ENCODE assay signal across 30 mouse cellular contexts in the genomic region with DNA sequence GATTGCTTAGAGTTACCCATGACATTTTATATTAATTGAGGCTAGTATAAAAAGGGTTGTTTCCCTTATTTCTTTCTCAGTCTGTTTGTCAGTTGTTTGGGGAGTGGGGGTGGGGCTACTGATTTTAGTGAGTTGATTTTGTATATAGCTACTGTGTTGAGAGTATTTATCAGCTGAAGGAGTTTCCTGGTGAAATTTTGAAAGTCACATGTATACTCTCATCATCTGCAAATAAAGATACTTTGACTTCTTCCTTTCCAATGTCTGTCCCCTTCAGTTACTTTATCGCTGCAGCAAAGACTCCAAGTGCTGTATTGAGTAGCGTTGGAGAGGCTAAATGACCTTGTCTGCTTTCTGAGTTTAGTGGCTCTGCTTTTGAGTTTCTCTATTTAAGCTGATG.
"Had no signal": no experiment of that assay in that cellular context is flagged by ENCODE, and none has a peak within 500 bp of the region (broad histone marks: within the 10 kb centered on the region; RNA-seq: fewer than 3 reads in every experiment).

No protein-coding gene starts in this region.

- DNase-seq: heart, postnatal 10 days; heart, postnatal 14 days; heart, postnatal 36 days; heart, postnatal 4 days; kidney, adult 11 months; kidney, adult 18-20 months; kidney, adult 2 months; kidney, adult 8-10 months; kidney, adult 9 months; kidney, postnatal 10 days; kidney, postnatal 14 days; kidney, postnatal 25 days; kidney, postnatal 36 days; kidney, postnatal 4 days; layer of hippocampus, adult 9-11 months; layer of hippocampus, postnatal 36 days had no signal

- H3K4me3 ChIP-seq: heart, embryonic 12.5 days; heart, embryonic 13.5 days; heart, embryonic 15.5 days; hindbrain, embryonic 10.5 days; hindbrain, embryonic 12.5 days; hindbrain, embryonic 13.5 days; hindbrain, embryonic 15.5 days; intestine, embryonic 15.5 days; kidney, embryonic 15.5 days; layer of hippocampus, adult 2 months; left cerebral cortex, adult 2 months had no signal

- H3K27ac ChIP-seq: heart, embryonic 13.5 days; heart, embryonic 15.5 days; hindbrain, embryonic 10.5 days; hindbrain, embryonic 12.5 days; hindbrain, embryonic 13.5 days; hindbrain, embryonic 14.5 days; hindbrain, embryonic 15.5 days; hindbrain, postnatal 0 days; intestine, embryonic 15.5 days; kidney, embryonic 15.5 days; kidney, postnatal 0 days; layer of hippocampus, adult 2 months; left cerebral cortex, adult 2 months had no signal

- H3K9me3 ChIP-seq: heart, embryonic 15.5 days; hindbrain, embryonic 15.5 days; intestine, embryonic 15.5 days had no signal

- H3K9ac ChIP-seq: heart, embryonic 12.5 days; heart, embryonic 13.5 days; heart, embryonic 15.5 days; hindbrain, embryonic 12.5 days; hindbrain, embryonic 13.5 days; hindbrain, embryonic 14.5 days; hindbrain, embryonic 15.5 days; intestine, embryonic 15.5 days; kidney, embryonic 15.5 days had no signal

- H3K27me3 ChIP-seq: heart, embryonic 12.5 days; heart, embryonic 13.5 days; heart, embryonic 15.5 days; hindbrain, embryonic 12.5 days; hindbrain, embryonic 13.5 days; hindbrain, embryonic 15.5 days; intestine, embryonic 15.5 days; kidney, embryonic 15.5 days had no signal

- H3K36me3 ChIP-seq: intestine, embryonic 15.5 days had no signal

- H3K4me1 ChIP-seq: hindbrain, embryonic 10.5 days; intestine, embryonic 15.5 days; kidney, embryonic 15.5 days had no signal
